Mouse (Mus musculus) testis, postnatal 14 days (tissue): Measurements from ENCODE around the gene Wdr82.
A peak's percentile ranks its signal among the peaks of the same experiment; 100 is the strongest.

Experiments
- DNase-seq: peaks from one replicate; pipeline ENCODE4 v3.0.0; 2021; ENCODE audit warnings: low spot score

Gene Wdr82

DNA sequence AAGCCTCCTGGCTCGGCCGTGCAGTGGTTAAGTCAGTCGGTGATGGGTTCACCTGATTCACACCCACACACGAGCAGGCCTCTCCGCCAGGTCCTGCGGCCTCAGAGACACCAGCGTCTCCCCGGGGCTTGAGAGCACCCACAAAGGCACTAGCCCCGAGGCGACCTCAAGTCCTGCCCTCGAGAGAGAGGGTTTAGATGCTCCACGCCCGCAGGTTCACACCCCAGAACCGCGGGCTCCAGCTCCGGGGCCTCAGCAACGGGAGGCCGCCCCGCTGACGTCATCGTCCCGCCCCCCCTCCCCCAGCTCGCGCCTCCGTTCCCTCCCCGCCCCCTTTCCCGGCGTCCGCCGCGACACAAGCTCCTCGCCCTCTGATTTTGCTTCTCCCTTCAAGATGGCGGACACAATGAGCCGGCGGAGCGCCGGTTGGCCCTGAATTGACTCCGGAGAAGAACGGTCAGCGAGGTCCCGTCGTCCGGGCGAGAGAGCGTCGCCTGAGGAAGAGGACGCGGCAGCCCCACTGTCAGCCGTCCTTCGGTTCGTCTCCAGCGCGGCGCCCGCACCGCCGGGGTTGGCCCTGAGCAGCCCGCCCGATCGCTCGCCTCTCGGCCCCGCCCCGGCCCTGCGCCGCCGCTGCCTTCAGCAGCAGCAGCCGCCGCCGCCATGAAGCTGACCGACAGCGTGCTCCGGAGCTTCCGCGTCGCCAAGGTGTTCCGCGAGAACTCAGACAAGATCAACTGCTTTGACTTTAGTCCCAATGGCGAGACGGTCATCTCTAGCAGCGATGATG, at the start of gene Wdr82:
Gene Wdr82, plus strand, starts transcription at position 373 of the 790 bp plus-strand sequence.
- DNase-seq = peak; percentile 93

DNA sequence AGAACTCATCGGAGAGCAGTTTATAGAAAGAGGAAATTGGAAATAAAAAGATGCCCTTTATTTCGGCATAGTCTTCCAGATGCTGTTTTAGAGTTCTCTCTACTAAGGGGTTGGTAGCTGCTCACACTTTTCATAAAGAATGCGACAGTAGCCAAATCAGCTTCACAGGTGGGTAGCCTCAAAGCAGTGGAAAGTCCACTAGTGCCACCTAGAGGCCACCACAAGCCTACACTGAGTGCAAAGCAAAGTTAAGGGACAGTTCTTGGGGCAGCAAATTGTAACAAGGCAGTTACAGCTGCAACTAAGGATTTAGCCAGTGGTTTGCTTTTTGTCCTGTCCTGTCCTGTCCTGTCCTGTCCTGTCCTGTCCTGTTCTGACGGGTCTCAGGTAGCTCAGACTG, 47.1 kb upstream of the Wdr82 start:
- DNase-seq = no peak

DNA sequence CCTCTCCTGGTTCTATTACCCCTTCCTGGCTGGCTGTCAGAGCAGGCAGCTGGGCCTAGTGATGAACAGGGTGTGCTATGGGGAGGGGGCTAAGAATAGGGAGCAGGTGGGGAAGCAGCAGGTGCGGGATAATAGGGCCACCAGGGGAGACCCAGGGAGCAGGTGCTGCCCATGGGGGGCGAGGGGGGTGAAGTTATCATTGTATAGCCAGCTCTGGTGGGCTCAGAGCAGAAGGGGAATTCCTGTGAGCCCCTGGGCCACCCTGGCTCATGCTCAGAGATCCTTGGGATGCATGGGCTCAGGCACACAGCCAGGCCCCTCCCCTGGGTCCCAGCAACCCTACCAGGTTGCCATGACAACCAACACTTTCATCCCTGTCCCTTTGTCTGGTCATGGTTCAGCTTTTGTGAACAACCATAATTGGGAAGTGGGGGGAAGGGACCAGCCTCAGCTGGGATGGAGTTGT, 43.9 kb upstream of the Wdr82 start:
- no peak for DNase-seq

DNA sequence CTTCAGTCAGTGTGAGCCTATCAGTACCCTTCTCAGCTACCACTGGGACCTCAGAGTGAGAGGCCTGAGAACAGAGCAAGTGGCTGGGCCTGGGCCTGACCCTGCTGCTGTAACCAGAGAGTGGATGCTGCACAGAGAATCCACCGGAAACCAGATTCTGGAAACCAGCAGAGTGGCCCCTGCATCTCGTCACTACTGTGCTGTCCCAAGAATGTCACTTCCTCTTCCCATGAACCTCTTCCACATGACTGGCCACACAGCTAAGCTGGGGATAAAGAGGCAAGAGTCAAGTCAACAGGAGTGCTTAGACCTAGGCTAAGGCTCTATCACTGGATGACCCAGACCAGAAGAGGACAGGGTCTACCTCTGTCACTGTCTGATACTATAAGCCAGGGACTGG, 41.7 kb upstream of the Wdr82 start:
- DNase-seq = no peak

DNA sequence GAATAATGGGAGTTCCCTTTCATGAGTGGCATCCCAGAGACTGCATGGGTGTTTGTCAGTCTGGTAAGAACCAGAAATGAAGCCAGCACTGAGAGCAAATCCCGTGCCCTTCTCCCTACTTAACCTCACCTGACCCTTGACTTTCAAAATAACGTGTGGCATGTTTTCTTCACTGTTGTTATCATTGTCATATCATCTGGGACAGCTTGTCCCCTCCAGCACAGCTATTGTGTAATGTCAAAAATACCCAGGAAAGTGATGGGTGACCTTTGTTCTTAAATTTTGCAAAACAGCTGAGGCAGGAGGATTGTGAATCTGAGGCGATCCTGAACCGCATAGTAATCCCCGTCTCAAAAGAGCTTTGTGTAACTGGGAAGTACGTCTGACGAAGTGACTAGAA, 40.5 kb upstream of the Wdr82 start:
- no peak for DNase-seq

DNA sequence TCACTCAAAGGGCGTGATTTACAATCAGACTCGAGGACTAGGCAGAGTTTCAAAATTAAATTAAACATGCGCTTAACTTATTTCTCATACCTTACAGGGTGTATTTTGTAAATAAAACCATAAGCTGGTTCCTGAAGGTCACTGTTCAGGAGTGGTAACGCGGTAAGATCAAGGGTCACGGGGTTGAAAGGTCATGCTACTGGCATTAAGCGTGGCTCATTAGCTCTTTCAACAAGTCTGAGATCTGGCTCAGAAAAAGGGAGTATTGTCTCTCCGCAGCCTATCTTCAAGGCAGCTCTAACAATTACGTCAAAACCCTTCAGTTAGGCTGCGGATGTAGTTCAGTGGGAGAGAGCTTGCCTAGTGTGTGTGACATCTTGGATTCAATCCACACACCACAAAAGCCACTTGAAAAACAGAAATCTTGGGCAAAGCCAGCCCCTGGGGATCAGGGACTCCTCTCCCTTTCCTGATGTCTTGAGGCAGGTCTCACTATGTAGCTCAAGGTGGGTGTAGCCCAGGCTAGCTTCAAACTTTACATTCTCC, 33.0 kb upstream of the Wdr82 start:
- DNase-seq = no peak

DNA sequence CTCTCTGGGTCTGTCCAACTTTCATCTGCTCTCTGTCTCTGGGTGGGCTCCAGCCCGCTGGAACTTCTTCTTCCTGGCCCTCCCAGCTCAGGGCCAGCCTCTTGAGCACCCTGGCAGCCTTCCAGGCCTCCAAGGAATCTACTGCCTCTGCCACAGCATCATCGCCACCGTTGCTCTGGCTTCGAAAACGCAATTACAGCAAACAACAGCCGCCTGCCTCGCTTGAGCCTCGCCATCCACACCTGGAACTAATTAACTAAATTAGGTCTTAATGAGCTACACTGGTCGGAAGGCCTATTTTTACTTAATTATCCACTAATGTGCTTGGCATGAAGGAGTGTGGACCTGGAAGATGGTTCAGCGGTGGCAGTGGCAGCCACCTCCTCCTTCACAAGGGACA, 31.0 kb upstream of the Wdr82 start:
- DNase-seq = no peak

DNA sequence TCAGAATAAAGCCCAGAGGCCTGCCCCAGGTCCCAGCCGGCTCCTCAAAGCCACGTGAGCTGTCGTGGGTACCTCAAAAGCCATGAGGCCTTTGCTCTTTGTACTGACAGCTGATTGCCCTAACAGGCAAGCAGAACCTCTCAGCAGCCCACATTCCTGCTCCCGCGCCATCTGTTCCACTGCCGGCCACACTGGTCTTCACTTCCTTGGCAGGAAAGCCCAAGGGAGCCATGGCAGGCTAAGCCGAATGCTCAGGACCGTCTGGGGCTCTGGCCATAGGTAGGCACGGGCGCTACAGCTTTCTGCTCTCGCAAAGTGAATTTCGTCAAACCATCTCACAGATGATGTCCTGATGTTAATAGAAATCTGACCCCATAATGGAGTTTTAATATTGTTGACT, 28.8 kb upstream of the Wdr82 start:
- DNase-seq = no peak

DNA sequence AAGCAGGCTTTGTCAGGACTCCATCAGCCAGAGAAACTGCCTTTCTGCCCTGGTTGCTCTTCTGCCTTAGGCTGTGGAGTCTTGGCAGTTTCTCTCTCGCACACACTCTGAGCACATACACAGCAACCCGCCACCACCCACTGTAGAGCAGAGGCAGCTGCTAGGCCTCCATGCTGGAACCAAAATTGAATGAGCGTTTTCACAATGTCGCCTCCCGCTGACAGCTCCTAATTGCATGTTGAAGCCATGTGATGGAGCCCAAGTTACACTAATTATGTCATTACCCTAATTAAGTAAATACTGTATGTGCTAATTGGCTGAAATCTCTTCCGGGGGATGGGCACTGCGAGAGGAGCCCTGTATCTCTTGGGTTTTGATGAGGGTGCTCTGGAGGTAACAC, 26.6 kb upstream of the Wdr82 start:
- DNase-seq = no peak

DNA sequence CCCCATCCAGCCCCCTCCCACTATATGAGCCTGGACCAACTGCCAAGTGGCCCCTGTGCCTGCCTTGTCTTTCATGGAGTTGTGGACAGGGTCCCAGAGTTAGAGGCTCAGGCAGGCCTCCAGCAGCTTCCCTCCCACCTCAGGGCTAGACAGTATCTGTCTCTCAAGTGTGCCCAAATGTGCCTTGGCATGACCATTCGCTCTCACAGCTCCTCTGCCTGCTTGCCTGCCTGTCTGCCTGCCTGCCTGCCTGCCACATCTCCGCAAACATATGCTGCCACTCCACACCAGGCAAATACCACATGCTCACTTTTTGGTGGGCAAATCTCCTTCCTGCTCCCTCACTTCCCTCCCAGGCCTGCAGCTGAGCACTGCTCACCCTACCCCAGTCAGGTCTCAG, 25.1 kb upstream of the Wdr82 start:
- DNase-seq = no peak

DNA sequence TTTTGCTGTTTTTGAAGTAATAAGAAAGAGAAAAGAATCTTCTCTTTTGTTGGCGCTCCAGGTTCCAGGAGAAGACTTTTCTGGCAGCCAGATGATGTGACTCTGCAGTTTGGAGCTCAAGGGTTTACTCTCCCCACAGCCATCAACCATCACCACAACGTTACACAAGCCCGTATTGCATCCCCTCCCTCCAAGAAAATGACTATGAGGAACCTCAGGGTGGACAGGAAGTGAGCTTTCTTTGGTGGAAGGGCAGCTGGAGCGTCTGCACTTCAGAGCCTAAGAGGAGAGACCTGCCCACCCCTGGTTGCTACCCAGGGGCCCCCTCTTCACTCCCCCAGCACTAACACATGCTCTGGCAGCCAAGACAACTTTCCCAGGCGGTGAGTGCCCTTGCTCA, 23.4 kb upstream of the Wdr82 start:
- no peak for DNase-seq

DNA sequence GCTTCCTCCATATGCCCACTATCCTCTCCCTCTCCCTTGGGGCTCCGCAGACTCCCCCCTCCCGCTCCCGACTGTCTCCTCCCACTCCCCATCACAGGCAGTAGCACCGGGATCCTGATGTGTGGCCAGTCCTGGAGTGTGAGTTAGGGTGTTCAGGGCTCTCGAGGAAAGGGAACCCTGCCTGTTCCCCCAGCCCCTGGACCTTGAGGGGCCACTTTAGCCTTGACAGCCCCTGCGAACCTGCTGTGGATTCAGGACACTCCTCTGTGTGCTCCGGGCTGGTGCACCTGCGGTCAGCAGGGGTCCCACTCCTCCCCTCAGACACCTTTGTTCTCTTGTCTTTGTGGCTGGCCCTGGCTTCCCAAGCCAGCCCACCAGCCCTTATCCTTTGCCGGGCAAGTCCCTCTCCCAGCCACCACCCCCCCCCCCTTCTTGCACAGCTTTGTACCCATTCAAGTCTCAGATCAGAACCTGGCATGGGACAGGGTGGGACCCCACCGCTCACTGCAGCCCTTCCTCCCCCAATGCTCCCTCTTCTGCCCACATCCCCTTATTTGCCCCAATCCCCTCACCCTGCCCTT, 22.8 kb upstream of the Wdr82 start:
- DNase-seq = no peak

DNA sequence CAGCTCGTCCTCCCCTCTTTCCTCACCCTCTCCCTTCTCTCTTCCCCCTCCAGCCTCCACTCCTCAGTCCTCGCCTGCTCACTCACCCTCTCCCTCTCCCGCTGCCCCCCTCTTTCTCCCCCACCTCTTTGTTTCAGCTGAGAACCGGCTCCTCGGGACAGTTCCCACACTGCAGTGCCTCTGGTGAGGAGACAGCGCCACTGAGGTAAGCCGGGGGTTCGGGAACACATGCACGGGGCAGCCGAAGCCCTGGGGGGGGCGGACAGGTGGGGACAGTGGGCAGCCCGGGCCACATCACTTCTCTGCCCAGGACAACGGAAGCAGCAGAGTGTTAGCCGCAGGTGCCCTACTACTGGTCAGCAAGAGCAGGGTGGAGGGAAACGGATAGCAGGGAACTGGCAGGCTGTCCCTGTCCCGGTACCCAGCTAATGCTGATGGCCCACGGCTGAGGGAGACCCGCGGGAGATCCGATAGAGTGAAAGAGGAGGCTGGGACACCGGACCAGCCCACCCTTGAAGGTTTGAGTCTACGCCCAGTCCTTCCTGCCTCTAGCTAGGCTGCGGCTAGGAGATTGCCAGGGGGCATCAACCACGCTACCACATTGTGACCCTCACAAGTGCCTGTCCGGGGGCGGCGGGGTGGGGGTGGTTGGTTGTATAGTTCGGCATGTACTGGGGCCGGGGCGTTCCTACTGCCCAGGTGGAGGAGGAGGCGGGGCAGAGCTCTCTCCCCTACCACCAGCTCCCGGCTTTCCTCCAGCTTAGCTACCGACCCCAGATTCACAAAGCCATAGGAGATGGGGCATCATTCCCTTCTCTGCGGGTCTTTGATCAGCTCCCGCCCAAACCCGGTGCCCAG, 22.0 kb upstream of the Wdr82 start:
- no peak for DNase-seq

DNA sequence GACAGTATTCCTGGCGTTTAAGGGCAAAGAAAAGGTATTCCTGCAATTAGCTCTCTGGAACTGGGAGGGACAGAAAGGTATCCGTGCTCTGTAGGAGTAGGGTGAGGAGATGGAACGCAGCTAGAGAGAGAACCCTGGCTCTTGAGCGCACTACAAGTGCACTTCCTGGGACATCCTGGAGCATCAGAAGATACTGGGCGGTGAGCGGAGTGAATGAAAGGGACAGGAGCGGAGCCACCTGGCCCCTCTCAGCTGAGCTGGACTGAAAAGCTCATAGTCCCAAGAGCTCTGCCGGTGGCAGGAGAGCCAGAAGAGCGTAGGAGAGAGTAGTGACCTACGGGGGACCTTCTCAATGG, 21.4 kb upstream of the Wdr82 start:
- DNase-seq = no peak

DNA sequence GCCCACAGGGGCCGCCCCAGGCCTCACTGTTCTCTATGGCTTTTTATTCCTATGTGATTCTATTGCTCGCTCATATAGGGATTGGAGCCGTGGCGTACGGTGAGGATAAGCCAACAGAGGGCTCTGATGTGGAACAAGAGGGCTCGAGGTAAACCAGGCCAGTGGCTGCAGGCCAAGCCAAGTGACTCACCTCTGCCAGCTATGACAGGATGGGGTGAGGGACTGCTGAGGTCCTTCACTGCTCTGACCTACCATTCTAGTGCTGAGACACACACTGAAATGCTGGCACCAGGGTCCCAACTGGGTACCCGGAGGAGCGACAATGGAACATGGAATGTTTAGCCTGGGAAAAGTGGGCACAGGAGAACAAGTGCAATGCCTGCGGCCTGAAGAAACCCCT, 16.6 kb upstream of the Wdr82 start:
- no peak for DNase-seq

DNA sequence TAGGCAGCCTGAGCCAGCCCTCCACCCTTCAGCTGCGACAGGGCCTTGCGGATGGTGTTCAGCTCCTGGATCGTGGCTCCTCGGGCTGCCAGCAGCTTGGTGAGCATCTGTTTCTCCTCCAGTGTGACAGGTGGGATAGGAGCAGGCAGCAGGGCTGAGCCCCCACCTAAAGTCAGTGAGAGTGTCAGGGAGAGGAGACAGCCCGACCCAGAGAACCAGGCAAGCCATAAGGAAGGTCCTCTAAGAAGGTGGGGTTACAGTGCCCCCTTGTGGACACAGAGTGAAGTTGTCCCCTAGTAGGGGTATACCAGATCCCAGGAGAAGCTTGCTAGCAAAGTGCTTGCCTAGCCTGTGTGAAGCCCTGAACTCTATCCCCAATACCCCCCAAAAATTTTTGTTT, 14.3 kb upstream of the Wdr82 start:
- peak; percentile 55 for DNase-seq

DNA sequence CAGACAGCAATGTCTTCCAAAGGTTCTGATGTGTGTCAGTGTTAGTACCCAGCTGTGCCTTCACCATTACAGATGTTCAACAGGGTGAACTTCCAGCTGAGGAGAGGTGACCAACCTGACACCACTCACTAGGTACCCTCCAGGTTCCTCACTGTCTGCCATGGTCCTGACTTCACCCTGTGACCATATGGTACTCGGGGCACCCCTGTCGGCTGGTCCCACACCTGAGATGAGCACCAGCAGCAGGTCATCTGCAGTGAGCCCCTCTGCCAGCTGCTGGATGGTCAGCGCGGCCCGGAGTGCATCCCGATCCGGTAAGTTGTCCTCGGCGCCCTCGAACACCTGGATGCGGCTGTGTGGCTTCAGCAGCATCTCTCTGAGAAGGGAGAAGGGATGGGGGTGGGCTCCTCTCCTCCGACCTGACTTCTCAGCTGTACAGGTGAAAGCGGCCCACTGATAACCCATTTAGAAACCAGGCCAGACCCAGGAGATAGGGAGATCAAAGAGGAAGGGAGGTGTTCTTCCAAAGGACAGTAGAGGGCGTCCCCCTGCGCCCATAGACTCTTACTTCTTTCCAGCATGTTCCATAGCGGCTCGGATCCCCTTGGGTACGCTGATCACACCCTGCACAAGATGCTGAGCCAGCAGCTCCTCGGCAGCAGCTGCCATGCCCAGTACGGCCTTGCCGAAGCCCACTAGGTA, 13.7 kb upstream of the Wdr82 start:
- no peak for DNase-seq

DNA sequence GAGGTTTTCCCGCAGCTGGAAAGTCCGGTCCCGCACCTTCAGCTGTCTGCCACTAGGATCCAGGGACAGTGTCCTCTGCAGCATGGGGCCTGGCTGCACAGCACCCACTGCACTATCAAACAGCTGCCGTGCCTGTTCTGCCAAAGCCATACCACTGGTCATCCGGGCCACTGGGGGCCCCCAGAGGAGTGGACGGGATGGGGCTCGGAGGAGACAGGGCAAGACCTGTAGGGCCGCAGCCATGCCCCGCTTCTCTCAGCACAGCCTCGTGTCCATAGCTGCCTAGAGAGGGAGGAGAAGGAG, 13.2 kb upstream of the Wdr82 start:
- DNase-seq = no peak

DNA sequence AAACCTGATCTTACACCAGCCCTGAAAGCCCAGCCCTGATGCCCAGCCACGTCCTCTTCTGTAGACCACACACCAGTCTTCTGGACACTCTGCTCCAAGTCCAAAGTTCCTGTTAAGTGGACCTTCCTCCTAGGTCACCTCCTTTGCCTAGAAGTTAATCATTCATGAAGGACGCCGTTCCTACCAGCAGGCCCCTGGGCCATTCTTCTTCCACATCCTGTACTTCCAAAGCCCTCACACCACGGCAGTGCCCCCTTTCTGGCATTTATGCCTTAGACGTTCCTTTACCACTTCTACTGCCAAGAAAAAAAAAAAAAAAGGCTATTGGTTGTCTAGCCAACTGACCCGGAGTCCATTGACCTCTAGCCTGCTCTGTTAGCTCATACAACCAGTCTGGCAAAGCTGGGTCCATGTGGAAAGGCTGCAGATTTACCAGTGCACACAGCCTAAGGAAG, 12.7 kb upstream of the Wdr82 start, which contains the start of gene Glyctk:
Gene Glyctk, minus strand, starts transcription at position 102 of the 455 bp plus-strand sequence.
- DNase-seq = no peak

DNA sequence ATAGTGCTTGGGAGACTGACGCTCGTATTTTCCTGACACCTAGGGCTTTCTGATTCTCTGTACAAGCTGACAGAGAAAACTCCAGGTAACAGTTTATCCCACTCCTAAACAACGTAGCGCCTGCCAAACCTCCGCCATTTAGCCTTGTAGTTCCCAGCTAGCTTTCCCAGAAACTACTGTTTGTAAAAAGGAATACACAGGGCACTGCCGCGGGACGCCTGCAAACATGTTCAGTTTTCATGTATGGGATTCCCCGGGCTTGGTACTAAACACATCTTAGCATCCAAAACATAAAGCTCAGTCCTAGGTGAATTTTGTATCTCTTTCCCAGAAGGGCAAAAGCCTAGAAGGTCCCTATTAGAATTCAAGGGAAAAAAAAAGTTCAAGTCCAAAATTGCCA, 11.5 kb upstream of the Wdr82 start:
- DNase-seq = no peak

DNA sequence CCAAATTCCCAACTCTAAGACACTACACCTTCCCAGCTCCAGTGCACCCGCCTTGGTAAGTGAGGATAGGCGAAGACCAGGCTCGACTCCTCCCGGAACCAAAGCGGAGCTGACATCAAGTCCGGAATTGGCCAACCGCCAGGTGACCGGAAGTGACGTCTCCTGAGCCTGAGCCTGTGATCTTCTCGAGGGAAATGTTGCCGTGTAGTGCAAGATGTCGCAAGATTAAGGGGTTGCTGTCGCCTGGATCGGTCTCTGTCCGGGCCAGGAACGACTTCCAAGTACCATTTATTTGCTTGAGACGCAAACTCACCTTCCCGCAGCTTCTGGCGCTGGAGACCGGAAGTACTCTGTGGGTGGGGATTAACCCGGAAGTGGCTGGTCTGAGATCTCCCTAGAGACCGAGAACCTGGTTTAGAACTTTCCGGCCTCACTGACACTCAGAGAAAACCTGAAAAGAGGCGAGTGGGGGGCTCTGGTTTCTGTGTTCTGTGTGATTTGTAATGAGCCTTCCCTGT, 10.9 kb upstream of the Wdr82 start:
- peak; percentile 92 for DNase-seq

DNA sequence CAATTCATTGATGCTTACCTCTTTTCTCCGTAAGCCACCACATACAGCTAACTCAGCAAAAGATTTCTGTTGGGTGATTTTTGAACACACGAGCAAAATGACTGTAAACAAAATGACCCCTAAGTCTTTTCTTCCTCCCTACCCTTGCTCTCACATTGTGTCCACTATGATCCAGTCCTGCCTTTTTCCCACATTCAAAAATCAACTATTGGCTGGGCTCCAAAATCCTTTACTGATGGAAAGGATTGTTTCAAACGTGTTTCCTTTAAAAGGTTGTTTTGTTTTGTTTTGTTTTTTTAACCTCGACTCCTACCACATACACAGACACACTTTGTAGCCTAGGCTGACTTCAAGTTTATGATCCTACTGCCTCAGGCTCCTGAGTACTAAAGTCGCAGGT, 10.3 kb upstream of the Wdr82 start:
- no peak for DNase-seq
